Mouse (Mus musculus): Measurements from ENCODE around the gene Peak1. TPM values are rescaled to one million over a fixed set of nuclear protein-coding genes. Genes with fewer than 3 reads are reported as not detected.

The Peak1 gene
- total and polyA plus RNA-seq, 3 experiments: 2.8 to 11.7 TPM; not detected in 1

DNA sequence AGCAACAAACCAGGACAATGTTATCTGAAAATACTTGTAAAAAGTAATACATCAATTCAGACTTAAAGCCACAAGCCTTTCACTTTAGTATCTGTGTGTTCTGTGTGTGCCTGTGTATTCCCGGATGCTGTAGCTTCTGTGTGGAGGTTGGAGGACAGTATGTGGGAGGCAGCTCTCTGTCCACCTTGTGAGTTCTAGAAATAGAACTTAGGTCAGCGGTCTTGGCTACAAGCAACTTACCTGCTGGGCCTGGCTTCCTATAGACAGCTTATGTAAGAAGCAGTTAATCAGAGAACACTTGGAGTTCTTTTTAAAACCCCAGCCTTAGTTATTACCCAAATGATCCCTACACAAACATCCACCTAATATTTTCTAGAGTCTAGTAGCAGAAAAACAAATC lies 127.8 kb downstream of the Peak1 start:
- Histone ChIP-seq H3K4me1 (ENCODE audit: control insufficient read depth in 1 of 2, insufficient read depth in 2 of 2, low read length in 2 of 2) (no peaks in the 10 kb centered on the region), H3K9me3 (replicated peaks; ENCODE audit: insufficient read depth, low read length) (no peaks in the 10 kb centered on the region), H3K27me3 (ENCODE audit: control insufficient read depth in 1 of 2, insufficient read depth in 2 of 2, low read length in 2 of 2) (no peaks in the 10 kb centered on the region), H3K9ac (ENCODE audit: control insufficient read depth, low read depth, low read length, poor library complexity, severe bottlenecking) (no peak overlapping the region), H3K27ac (ENCODE audit: control insufficient read depth, low read depth, low read length) (no peak overlapping the region), H3K36me3 (ENCODE audit: control insufficient read depth in 1 of 2, insufficient read depth in 2 of 2, low read length in 2 of 2) (no peaks in the 10 kb centered on the region), H3K79me2 (ENCODE audit: control insufficient read depth, insufficient read depth, low read length, poor library complexity) (no peaks in the 10 kb centered on the region; the same call in 1 of the 2 replicates), H3K4me3 (ENCODE audit: control insufficient read depth in 1 of 2, insufficient read depth in 1 of 2, low read depth in 2 of 2, low read length in 2 of 2) (no peak overlapping the region)
- no peak for DNase-seq (ENCODE audit: low read depth, low spot score)
- TF ChIP-seq POLR2AphosphoS2 (IDR thresholded peaks at IDR 0.05; ENCODE audit: low read length) (no peak), EP300 (IDR thresholded peaks at IDR 0.05; ENCODE audit: low read depth in 1 of 2, low read length in 2 of 2) (no peak), ZC3H11A (IDR thresholded peaks at IDR 0.05; ENCODE audit: low read depth, low read length) (no peak), ZKSCAN1 (IDR thresholded peaks at IDR 0.05; ENCODE audit: low read depth, low read length) (no peak), POLR2AphosphoS5 (IDR thresholded peaks at IDR 0.05; ENCODE audit: borderline replicate concordance, low read depth, low read length) (no peak), CHD2 (IDR thresholded peaks at IDR 0.05; ENCODE audit: low read length) (no peak), USF2 (IDR thresholded peaks at IDR 0.05; ENCODE audit: borderline replicate concordance in 1 of 2, insufficient read depth in 1 of 2, low read depth in 1 of 2, low read length in 2 of 2) (no peak), TCF12 (IDR thresholded peaks at IDR 0.05; ENCODE audit: low read depth, low read length) (no peak), HCFC1 (IDR thresholded peaks at IDR 0.05; ENCODE audit: low read depth, low read length) (no peak), ZMIZ1 (IDR thresholded peaks at IDR 0.05; ENCODE audit: low read depth, low read length) (no peak), TBP (IDR thresholded peaks at IDR 0.05; ENCODE audit: low read depth, low read length) (no peak), CHD1 (IDR thresholded peaks at IDR 0.05; ENCODE audit: low read depth, low read length) (no peak)

- Histone ChIP-seq H3K9me3 (replicated peaks; ENCODE audit: insufficient read depth, low read length) (no peaks in the 10 kb centered on the region), H3K79me2 (ENCODE audit: control insufficient read depth, insufficient read depth, low read length, poor library complexity) (no peaks in the 10 kb centered on the region), H3K9ac (ENCODE audit: control insufficient read depth, low read depth, low read length, poor library complexity, severe bottlenecking) (no peak overlapping the region), H3K27me3 (ENCODE audit: control insufficient read depth in 1 of 2, insufficient read depth in 2 of 2, low read length in 2 of 2) (no peaks in the 10 kb centered on the region), H3K36me3 (ENCODE audit: control insufficient read depth in 1 of 2, insufficient read depth in 2 of 2, low read length in 2 of 2) (no peaks in the 10 kb centered on the region), H3K27ac (ENCODE audit: control insufficient read depth, low read depth, low read length) (no peak overlapping the region), H3K4me1 (ENCODE audit: control insufficient read depth in 1 of 2, insufficient read depth in 2 of 2, low read length in 2 of 2) (no peaks in the 10 kb centered on the region), H3K4me3 (ENCODE audit: control insufficient read depth in 1 of 2, insufficient read depth in 1 of 2, low read depth in 2 of 2, low read length in 2 of 2) (no peak overlapping the region)
- TF ChIP-seq MXI1 (IDR thresholded peaks at IDR 0.05; ENCODE audit: low read depth, low read length) (no peak), SIN3A (IDR thresholded peaks at IDR 0.05; ENCODE audit: low read length) (no peak), CHD1 (IDR thresholded peaks at IDR 0.05; ENCODE audit: low read depth, low read length) (no peak), USF2 (IDR thresholded peaks at IDR 0.05; ENCODE audit: borderline replicate concordance in 1 of 2, insufficient read depth in 1 of 2, low read depth in 1 of 2, low read length in 2 of 2) (no peak), UBTF (IDR thresholded peaks at IDR 0.05; ENCODE audit: borderline replicate concordance, insufficient read depth, low read depth, low read length) (no peak), EP300 (IDR thresholded peaks at IDR 0.05; ENCODE audit: low read depth in 1 of 2, low read length in 2 of 2) (no peak), NELFE (IDR thresholded peaks at IDR 0.05; ENCODE audit: low read depth, low read length) (no peak), POLR2AphosphoS2 (IDR thresholded peaks at IDR 0.05; ENCODE audit: low read length) (no peak), TAL1 (IDR thresholded peaks at IDR 0.05; ENCODE audit: low read length) (no peak), ZC3H11A (IDR thresholded peaks at IDR 0.05; ENCODE audit: low read depth, low read length) (no peak), CHD2 (IDR thresholded peaks at IDR 0.05; ENCODE audit: low read length) (no peak), ZKSCAN1 (IDR thresholded peaks at IDR 0.05; ENCODE audit: low read depth, low read length) (no peak), MEF2A (IDR thresholded peaks at IDR 0.05; ENCODE audit: extremely low read depth, insufficient replicate concordance, low read depth, low read length, poor library complexity, severe bottlenecking) (no peak), BHLHE40 (IDR thresholded peaks at IDR 0.05; ENCODE audit: borderline replicate concordance, low read depth, low read length) (no peak), GABPA (IDR thresholded peaks at IDR 0.05; ENCODE audit: low read depth, low read length) (no peak), ETS1 (IDR thresholded peaks at IDR 0.05; ENCODE audit: low read depth, low read length) (no peak), RCOR1 (IDR thresholded peaks at IDR 0.05; ENCODE audit: low read depth, low read length) (no peak), E2F4 (IDR thresholded peaks at IDR 0.05; ENCODE audit: borderline replicate concordance, low read depth, low read length) (no peak), ZMIZ1 (IDR thresholded peaks at IDR 0.05; ENCODE audit: low read depth, low read length) (no peak), GATA1 (IDR thresholded peaks at IDR 0.05; ENCODE audit: low read depth, low read length) (no peak)
- no peak for DNase-seq (ENCODE audit: low read depth, low spot score)
These were observed 135.4 kb downstream of the Peak1 start for GRCm38 (mm10) chr9:56282481-56282880.

Data from MEL (cell line).